Mouse (Mus musculus): ENCODE measurements around the gene Vma21-ps. TPM values are rescaled to one million over a fixed set of nuclear protein-coding genes. Genes with fewer than 3 reads are reported as not detected.
"Not testable (repeated sequence)": the region's sequence is repeated elsewhere in the genome, so short reads cannot be mapped to it uniquely, and the experiment has no call there.

Gene Vma21-ps
- not detected for total RNA-seq (2021)
- long read RNA-seq, experiment 1 = 0 reads
- long read RNA-seq, experiment 2 = 0 reads

- not testable (repeated sequence) for DNase-seq (ENCODE audit: low spot score in 2 of 2)
Observed at GRCm38 (mm10) chr4:52497144-52497543, at the start of gene Vma21-ps. TSS of gene Vma21-ps (minus strand) at chr4:52497244.

- DNase-seq (ENCODE audit: low spot score in 2 of 2) = no peak
Observed at GRCm38 (mm10) chr4:52543001-52543400, 46.0 kb upstream of the Vma21-ps start.

GRCm38 (mm10) chr4:52530636-52531035 lies 33.6 kb upstream of the Vma21-ps start:
- no peak for DNase-seq (ENCODE audit: low spot score in 2 of 2)

- DNase-seq (ENCODE audit: low spot score in 2 of 2) = no peak
Observed at GRCm38 (mm10) chr4:52526464-52526863, 29.4 kb upstream of the Vma21-ps start.

- no peak for DNase-seq (ENCODE audit: low spot score in 2 of 2)
Observed at GRCm38 (mm10) chr4:52519301-52519700, 22.3 kb upstream of the Vma21-ps start.

GRCm38 (mm10) chr4:52517580-52517979 lies 20.5 kb upstream of the Vma21-ps start:
- DNase-seq (ENCODE audit: low spot score in 2 of 2) = no peak

- DNase-seq (ENCODE audit: low spot score in 2 of 2) = no peak
Observed at GRCm38 (mm10) chr4:52487486-52487885, 9.6 kb downstream of the Vma21-ps start.

GRCm38 (mm10) chr4:52473431-52473830 lies 23.6 kb downstream of the Vma21-ps start:
- no peak for DNase-seq (ENCODE audit: low spot score in 2 of 2)

GRCm38 (mm10) chr4:52461321-52461720 lies 35.7 kb downstream of the Vma21-ps start:
- peak; percentile 69 to 79 for DNase-seq (ENCODE audit: low spot score in 2 of 2)

GRCm38 (mm10) chr4:52459726-52460125 lies 37.3 kb downstream of the Vma21-ps start:
- DNase-seq (ENCODE audit: low spot score in 2 of 2) = no peak

Other genes starting within 250 kb of the Vma21-ps start
- 1 to 10 TPM; 7.6 to 8.2 TPM for gene Smc2, start 58.0 kb downstream of the Vma21-ps start, total RNA-seq (2021)
- not detected for gene Toporsl, start 99.0 kb upstream of the Vma21-ps start, total RNA-seq (2021)